Mouse (Mus musculus) layer of hippocampus, adult 9-11 months (tissue): ENCODE data around the gene Arl3.

Source experiments
- DNase-seq: peaks from one replicate; pipeline ENCODE4 v3.0.0; 2022

The Arl3 gene

GRCm38 (mm10) chr19:46499836-46500580, 73.0 kb downstream of the Arl3 start:
- DNase-seq, result peak; percentile 99

- DNase-seq, result no peak
Measured at GRCm38 (mm10) chr19:46499539-46499835, 73.5 kb downstream of the Arl3 start.

- DNase-seq, result no peak
Measured at GRCm38 (mm10) chr19:46497230-46497629, 75.8 kb downstream of the Arl3 start.

- no peak for DNase-seq
Measured at GRCm38 (mm10) chr19:46495136-46495535, 77.9 kb downstream of the Arl3 start.

- DNase-seq, result no peak
Measured at GRCm38 (mm10) chr19:46490634-46491033, 82.4 kb downstream of the Arl3 start.

- no peak for DNase-seq
Measured at GRCm38 (mm10) chr19:46489448-46489847, 83.5 kb downstream of the Arl3 start.

- DNase-seq, result no peak
Measured at GRCm38 (mm10) chr19:46486709-46487108, 86.3 kb downstream of the Arl3 start.

- no peak for DNase-seq
Measured at GRCm38 (mm10) chr19:46485847-46486246, 87.2 kb downstream of the Arl3 start.

- peak; percentile 66 for DNase-seq
Measured at GRCm38 (mm10) chr19:46484518-46484917, 88.5 kb downstream of the Arl3 start.

- peak; percentile 61 for DNase-seq
Measured at GRCm38 (mm10) chr19:46483701-46484328, 89.2 kb downstream of the Arl3 start.

- DNase-seq, result no peak
Measured at GRCm38 (mm10) chr19:46482896-46483516, 90.0 kb downstream of the Arl3 start.

GRCm38 (mm10) chr19:46481756-46482155, 91.2 kb downstream of the Arl3 start:
- no peak for DNase-seq

GRCm38 (mm10) chr19:46481352-46481751, 91.6 kb downstream of the Arl3 start:
- DNase-seq, result no peak
